Mouse (Mus musculus) lung, postnatal 0 days (tissue): ENCODE measurements at regions not wholly inside any gene's neighbourhood (a gene's known extent, or its start where the extent isn't known, plus 50 kb on each side); places are given as distances from the start of the nearest gene placed in this dataset.
"Not testable (repeated sequence)": the region's sequence is repeated elsewhere in the genome, so short reads cannot be mapped to it uniquely, and the experiment has no call there.

Source experiments
- ATAC-seq: fragments of 200-750 bp; cut with Nextera tagmentation; 2 replicates; pipeline ENCODE4 v1.8.0; 2017; ENCODE audit warnings: moderate library complexity
- DNase-seq: peaks from one replicate; pipeline ENCODE4 v3.0.0-alpha.2; 2016; ENCODE audit warnings: low spot score
- H3K27ac ChIP-seq: fragments of 300-500 bp; sonication (generic); 2 replicates; pipeline ENCODE4 v1.5.1; 2014; ENCODE audit warnings: antibody characterized with exemption, mild to moderate bottlenecking, low read length, mixed read lengths
- H3K27me3 ChIP-seq: fragments of 300-500 bp; sonication (generic); replicated peaks from 2 replicates; pipeline ENCODE4 v1.6.1; 2014; ENCODE audit warnings: low read length, mixed read lengths; ENCODE audit not compliant: insufficient read depth
- H3K36me3 ChIP-seq: fragments of 300-500 bp; sonication (generic); 2 replicates; pipeline ENCODE4 v1.6.1; 2014; ENCODE audit warnings: low read length, mixed read lengths; ENCODE audit not compliant: insufficient read depth
- H3K4me1 ChIP-seq: fragments of 300-500 bp; sonication (generic); 2 replicates; pipeline ENCODE4 v1.6.1; 2014; ENCODE audit warnings: antibody characterized with exemption, low read depth, low read length, mixed read lengths; ENCODE audit not compliant: insufficient read depth
- H3K4me2 ChIP-seq: fragments of 300-500 bp; sonication (generic); replicated peaks from 2 replicates; pipeline ENCODE4 v1.6.1; 2014; ENCODE audit warnings: low read depth, mild to moderate bottlenecking, low read length, moderate library complexity, mixed read lengths
- H3K4me3 ChIP-seq: fragments of 300-500 bp; sonication (generic); 2 replicates; pipeline ENCODE4 v1.5.1; 2014; ENCODE audit warnings: low read depth, low read length
- H3K9ac ChIP-seq: fragments of 300-500 bp; sonication (generic); replicated peaks from 2 replicates; pipeline ENCODE4 v1.6.1; 2014; ENCODE audit warnings: low read depth, mild to moderate bottlenecking
- H3K9me3 ChIP-seq: fragments of 300-500 bp; sonication (generic); 2 replicates; pipeline ENCODE4 v1.6.1; 2016; ENCODE audit warnings: low read length, mixed read lengths
- CTCF ChIP-seq: IDR thresholded peaks from 2 replicates; pipeline ENCODE4 v1.5.1; 2016; ENCODE audit warnings: antibody characterized with exemption, mild to moderate bottlenecking
- EP300 ChIP-seq: IDR thresholded peaks from 2 replicates; pipeline ENCODE4 v1.6.1; 2016; ENCODE audit warnings: antibody characterized with exemption, mild to moderate bottlenecking, control low read depth
- WGBS: fragments of 180-500 bp; shearing (Covaris S2); extraction: QIAGEN DNeasy Blood & Tissue Kit; methylation state at CpG from one replicate; pipeline ENCODE4 v1.1.7; 2014; 5-methylcytosine and 5-hydroxymethylcytosine counted together

GRCm38 (mm10) chr8:48042456-48043395, 52.0 kb upstream of the Wwc2 start:
- H3K9ac ChIP-seq, H3K27me3 ChIP-seq, H3K9me3 ChIP-seq, DNase-seq, H3K36me3 ChIP-seq, H3K4me1 ChIP-seq, H3K27ac ChIP-seq, H3K4me3 ChIP-seq: not testable (repeated sequence)
- H3K4me2 ChIP-seq = 0 out of 2 replicates have a peak overlapping the region, but pooled peaks have one; percentile 18
- WGBS = 42% methylated on average over 15 of the region's 23 CpGs
- peak; percentile 35; the same call in 1 of the 2 replicates for ATAC-seq

GRCm38 (mm10) chr8:48047385-48047784, 51.5 kb upstream of the Dctd start:
- 20% methylated on average over 6 of the region's 6 CpGs for WGBS
- DNase-seq (no peak), ATAC-seq (no peak)
- Histone ChIP-seq H3K36me3 (no peaks in the 10 kb centered on the region), H3K27me3 (no peaks in the 10 kb centered on the region), H3K9me3 (no peaks in the 10 kb centered on the region), H3K27ac (no peak overlapping the region), H3K4me1 (no peaks in the 10 kb centered on the region), H3K4me3 (no peak overlapping the region), H3K9ac (no peak overlapping the region), H3K4me2 (no peak overlapping the region)
- no peak for TF ChIP-seq EP300
- TF ChIP-seq CTCF = no peak
